Mouse (Mus musculus) ES-E14 (cell line): ENCODE results near the gene Abcf2. TPM values are rescaled to one million over a fixed set of nuclear protein-coding genes. Genes with fewer than 3 reads are reported as not detected.

Experiments
- DNase-seq: peaks from one replicate; pipeline ENCODE4 v3.0.0-alpha.2; 2013; ENCODE audit warnings: low read depth, low spot score
- H3K27ac ChIP-seq: 2 replicates; pipeline ENCODE4 v1.5.1; 2012; ENCODE audit warnings: low read depth, mild to moderate bottlenecking, low read length, moderate library complexity, mixed read lengths; ENCODE audit not compliant: poor library complexity, insufficient read depth, severe bottlenecking
- H3K36me3 ChIP-seq: 2 replicates; pipeline ENCODE4 v1.6.1; 2012; ENCODE audit warnings: mild to moderate bottlenecking, low read length, moderate library complexity, mixed read lengths; ENCODE audit not compliant: control insufficient read depth, poor library complexity, insufficient read depth, severe bottlenecking
- H3K4me1 ChIP-seq, 2 experiments: fragments of 150-350 bp in 1 of 2; sonication (generic) in 1 of 2; 2 replicates each; pipeline ENCODE4 v1.6.1; 2012; ENCODE audit warnings: low read length in 2 of 2, mild to moderate bottlenecking in 1 of 2, mixed read lengths in 1 of 2; ENCODE audit not compliant: control insufficient read depth in 2 of 2, insufficient read depth in 2 of 2, poor library complexity in 1 of 2
- H3K4me3 ChIP-seq, 2 experiments: fragments of 150-350 bp in 1 of 2; sonication (generic) in 1 of 2; 2 replicates each; pipeline ENCODE4 v1.5.1; 2012; ENCODE audit warnings: low read length in 2 of 2, low read depth in 1 of 2, mild to moderate bottlenecking in 1 of 2, mixed read lengths in 1 of 2; ENCODE audit not compliant: insufficient read depth in 1 of 2, poor library complexity in 1 of 2, severe bottlenecking in 1 of 2
- H3K9ac ChIP-seq: 2 replicates; pipeline ENCODE4 v1.6.1; 2012; ENCODE audit warnings: low read depth, mild to moderate bottlenecking, low read length, mixed read lengths; ENCODE audit not compliant: poor library complexity, insufficient read depth, severe bottlenecking
- H3K9me3 ChIP-seq: fragments of 150-350 bp; sonication (generic); 2 replicates; pipeline ENCODE4 v1.6.1; 2012; ENCODE audit warnings: low read depth, mild to moderate bottlenecking, low read length; ENCODE audit not compliant: control insufficient read depth, insufficient read depth
- CHD2 ChIP-seq: IDR thresholded peaks from 2 replicates; pipeline ENCODE4 v1.6.1; 2014; ENCODE audit warnings: mild to moderate bottlenecking, low read depth, low read length, inconsistent platforms
- HCFC1 ChIP-seq: IDR thresholded peaks from 2 replicates; pipeline ENCODE4 v1.6.1; 2012; ENCODE audit warnings: low read length, inconsistent platforms, borderline replicate concordance; ENCODE audit not compliant: insufficient read depth
- MAFK ChIP-seq: IDR thresholded peaks from 2 replicates; pipeline ENCODE4 v1.6.1; 2014; ENCODE audit warnings: mild to moderate bottlenecking, low read depth, low read length, inconsistent platforms; ENCODE audit not compliant: insufficient read depth
- ZC3H11A ChIP-seq: IDR thresholded peaks from 2 replicates; pipeline ENCODE4 v1.6.1; 2012; ENCODE audit warnings: low read depth, mild to moderate bottlenecking, inconsistent platforms, low read length, borderline replicate concordance
- ZNF384 ChIP-seq: IDR thresholded peaks from 2 replicates; pipeline ENCODE4 v1.6.1; 2012; ENCODE audit warnings: low read depth, low read length, inconsistent platforms
- in situ Hi-C, 2 experiments: fragments of 600-800 bp; cut with MboI; formaldehyde crosslinking; loops; one replicate each; pipeline ENCODE4 v1.15.1; 2025; ENCODE audit warnings: low sequenced_read_pairs in 2 of 2, inconsistent platforms in 1 of 2; ENCODE audit not compliant: unreplicated experiment in 2 of 2
- total RNA-seq: library from RNA; depleted of rRNA; stranded (reverse); fragments of 300-350 nt; gene quantifications from 2 replicates; pipeline ENCODE4 v1.2.3, GENCODE M21; 2012

Abcf2 gene
- total RNA-seq, 1 experiment, result 171 TPM

DNA sequence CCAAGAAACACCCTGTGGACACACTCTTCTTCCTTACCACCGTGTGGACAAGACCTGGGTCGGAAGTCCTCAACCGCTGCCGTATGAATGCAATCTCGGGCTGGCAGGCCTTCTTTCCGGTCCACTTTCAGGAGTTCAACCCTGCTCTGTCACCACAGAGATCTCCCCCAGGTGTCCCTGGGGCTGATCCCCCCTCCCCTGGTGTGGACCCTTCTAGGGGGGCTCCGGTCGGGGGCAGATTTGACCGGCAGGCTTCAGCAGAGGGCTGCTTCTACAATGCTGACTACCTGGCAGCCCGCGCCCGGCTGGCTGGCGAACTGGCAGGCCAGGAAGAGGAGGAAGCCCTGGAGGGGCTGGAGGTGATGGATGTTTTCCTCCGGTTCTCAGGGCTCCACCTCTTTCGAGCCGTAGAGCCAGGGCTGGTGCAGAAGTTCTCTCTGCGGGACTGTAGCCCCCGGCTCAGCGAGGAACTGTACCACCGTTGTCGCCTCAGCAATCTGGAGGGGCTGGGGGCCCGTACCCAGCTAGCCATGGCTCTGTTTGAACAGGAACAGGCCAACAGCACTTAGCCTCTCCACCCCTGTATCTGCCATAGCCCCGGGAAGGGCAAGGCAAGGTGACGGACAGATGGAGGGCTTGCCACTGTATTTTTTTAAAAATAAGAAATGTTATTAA is 14.7 kb upstream of the Abcf2 start:
- no peak overlapping the region for H3K27ac ChIP-seq
- peak overlapping the region; percentile 21; the same call in 1 of the 2 replicates for H3K9ac ChIP-seq
- peaks cover 8% of the 10 kb centered on the region; the same call in 1 of the 2 replicates for H3K36me3 ChIP-seq
- peak overlapping the region in 1 of 2 experiments; percentile 31; a peak in 1 of 4 replicates for H3K4me3 ChIP-seq
- DNase-seq, result no peak
- peaks cover 2 to 14% of the 10 kb centered on the region in 2 experiments; a peak in 2 of 4 replicates for H3K4me1 ChIP-seq
- TF ChIP-seq CHD2 (no peak), ZNF384 (no peak), ZC3H11A (no peak), HCFC1 (no peak), MAFK (no peak)
- no peaks in the 10 kb centered on the region for H3K9me3 ChIP-seq
- in situ Hi-C loops, result no loop called here

DNA sequence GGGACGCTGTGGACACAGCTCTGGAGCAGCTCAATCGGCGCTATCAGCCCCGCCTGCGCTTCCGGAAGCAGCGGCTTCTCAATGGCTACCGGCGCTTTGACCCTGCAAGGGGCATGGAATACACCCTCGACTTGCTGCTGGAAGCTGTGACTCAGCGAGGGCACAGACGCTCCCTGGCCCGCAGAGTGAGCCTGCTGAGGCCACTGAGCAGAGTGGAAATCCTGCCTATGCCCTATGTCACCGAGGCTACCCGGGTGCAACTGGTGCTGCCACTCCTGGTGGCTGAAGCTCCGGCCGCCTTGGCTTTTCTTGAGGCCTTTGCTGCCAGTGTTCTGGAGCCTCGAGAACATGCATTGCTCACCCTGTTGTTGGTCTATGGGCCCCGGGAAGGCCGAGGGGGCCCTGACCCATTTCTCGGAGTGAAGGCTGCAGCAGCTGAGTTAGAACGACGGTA is 14.0 kb upstream of the Abcf2 start:
- Histone ChIP-seq H3K36me3 (peaks cover 8% of the 10 kb centered on the region; the same call in 1 of the 2 replicates), H3K9ac (peak overlapping the region; percentile 17; the same call in 1 of the 2 replicates), H3K4me1 (peaks cover 2 to 12% of the 10 kb centered on the region in 2 experiments; a peak in 2 of 4 replicates), H3K27ac (no peak overlapping the region), H3K4me3 (peak overlapping the region; percentile 31 to 39; a peak in 2 of 4 replicates), H3K9me3 (no peaks in the 10 kb centered on the region)
- DNase-seq, result no peak
- TF ChIP-seq ZC3H11A (no peak), ZNF384 (no peak), HCFC1 (no peak), CHD2 (no peak), MAFK (no peak)
- in situ Hi-C loops, result no loop called here

DNA sequence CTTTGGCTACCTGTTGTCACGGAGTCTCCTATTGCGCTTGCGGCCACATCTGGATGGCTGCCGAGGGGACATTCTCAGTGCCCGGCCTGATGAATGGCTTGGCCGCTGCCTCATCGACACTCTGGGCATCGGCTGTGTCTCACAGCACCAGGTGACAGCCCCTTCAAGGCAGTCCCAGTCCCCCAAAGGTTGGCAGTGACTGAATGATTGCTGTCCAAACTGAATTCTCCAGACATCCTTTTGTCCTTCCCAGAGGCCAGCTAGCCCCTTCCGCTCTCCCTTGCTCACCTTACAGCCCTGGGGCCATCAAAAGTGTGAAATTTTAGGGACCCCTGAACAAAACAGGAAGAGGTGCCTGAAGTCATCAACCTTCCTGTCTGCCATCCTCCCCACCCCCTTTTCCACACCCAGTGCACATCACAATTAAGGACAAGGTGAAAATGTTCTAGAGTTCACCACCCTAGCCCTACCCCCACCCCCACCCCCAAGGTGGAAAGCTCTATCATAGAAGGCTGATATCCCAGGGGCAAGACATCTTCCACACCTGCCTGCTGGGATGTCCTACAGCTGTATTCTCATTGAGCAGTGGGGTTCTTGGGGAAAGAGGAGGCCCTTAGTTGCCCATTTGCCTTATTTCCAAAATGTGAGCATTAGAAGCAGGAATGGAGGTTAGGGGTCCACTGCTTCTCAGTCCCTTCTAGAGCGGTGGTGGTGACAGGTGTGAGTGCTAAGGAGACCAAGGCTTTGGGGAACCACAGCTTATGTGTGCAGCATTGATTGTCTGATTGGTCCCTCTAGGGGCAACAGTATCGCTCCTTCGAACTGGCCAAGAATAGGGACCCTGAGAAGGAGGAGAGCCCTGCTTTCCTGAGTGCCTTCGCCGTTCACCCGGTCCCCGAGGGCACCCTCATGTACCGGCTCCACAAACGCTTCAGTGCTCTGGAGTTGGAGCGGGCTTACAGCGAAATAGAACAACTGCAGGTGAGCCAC is 12.5 kb upstream of the Abcf2 start:
- DNase-seq, result no peak
- in situ Hi-C loops, result no loop called here

DNA sequence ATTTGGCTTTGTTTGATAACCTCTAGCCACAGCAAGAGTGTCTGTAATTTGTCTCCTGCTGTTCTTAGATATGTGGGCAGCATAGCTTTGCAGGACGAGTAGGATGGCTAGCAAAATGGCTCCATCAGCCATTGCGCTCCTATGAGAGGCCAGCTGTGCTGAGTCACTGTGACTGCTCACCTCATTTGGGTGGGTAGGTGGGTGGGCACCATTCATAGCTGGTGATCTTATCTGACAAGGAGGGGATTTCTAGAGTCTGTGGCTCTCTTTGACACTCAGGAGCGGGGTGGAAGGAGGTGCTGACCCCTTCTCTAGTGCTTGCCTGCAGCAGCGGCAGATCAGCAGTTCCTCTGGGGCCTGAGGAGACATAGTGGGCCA is 9.9 kb upstream of the Abcf2 start:
- H3K4me1 ChIP-seq, result peaks cover 2 to 6% of the 10 kb centered on the region in 2 experiments; a peak in 2 of 4 replicates
- peak overlapping the region; percentile 74 to 81 for H3K4me3 ChIP-seq
- H3K27ac ChIP-seq, result no peak overlapping the region
- no peaks in the 10 kb centered on the region for H3K9me3 ChIP-seq
- in situ Hi-C loops, result no loop called here
- TF ChIP-seq ZC3H11A, result no peak
- TF ChIP-seq MAFK, result 0 out of 2 replicates have a peak, but pooled peaks have one; percentile 47
- TF ChIP-seq HCFC1, result no peak
- DNase-seq, result no peak
- peaks cover 8% of the 10 kb centered on the region; the same call in 1 of the 2 replicates for H3K36me3 ChIP-seq
- H3K9ac ChIP-seq, result peak overlapping the region; percentile 71

More for the DNA sequence above, 12.5 kb upstream of the Abcf2 start:
- no peak for TF ChIP-seq MAFK
- no peak for TF ChIP-seq ZC3H11A
- TF ChIP-seq CHD2, result no peak
- TF ChIP-seq ZNF384, result no peak
- no peak for TF ChIP-seq HCFC1
- Histone ChIP-seq H3K36me3 (peaks cover 8% of the 10 kb centered on the region; the same call in 1 of the 2 replicates), H3K9ac (no peak overlapping the region), H3K4me1 (peaks cover 2 to 10% of the 10 kb centered on the region in 2 experiments; a peak in 2 of 4 replicates), H3K9me3 (no peaks in the 10 kb centered on the region), H3K27ac (no peak overlapping the region), H3K4me3 (no peak overlapping the region)
